Mouse (Mus musculus): Measurements from ENCODE around the gene Zfp462. TPM values are rescaled to one million over a fixed set of nuclear protein-coding genes. Genes with fewer than 3 reads are reported as not detected.

Gene Zfp462
- polyA plus RNA-seq, 1 experiment from 2014 or later, result 0.09 TPM

- Histone ChIP-seq H3K27ac (no peak overlapping the region), H3K36me3 (ENCODE audit: inconsistent target) (no peaks in the 10 kb centered on the region), H3K79me2 (ENCODE audit: inconsistent target) (no peaks in the 10 kb centered on the region), H3K4me3 (ENCODE audit: inconsistent target) (no peak overlapping the region)
- WGBS (ENCODE audit: missing documents), result 2% methylated on average over 10 of the region's 10 CpGs
These were observed 1.8 kb downstream of the Zfp462 start for GRCm38 (mm10) chr4:54946662-54947055.

- H3K27ac ChIP-seq, result no peak overlapping the region
- H3K79me2 ChIP-seq (ENCODE audit: inconsistent target), result no peaks in the 10 kb centered on the region
- H3K36me3 ChIP-seq (ENCODE audit: inconsistent target), result no peaks in the 10 kb centered on the region
- WGBS (ENCODE audit: missing documents), result 2% methylated on average over 22 of the region's 35 CpGs
- peak overlapping the region; percentile 20; the same call in 1 of the 2 replicates for H3K4me3 ChIP-seq (ENCODE audit: inconsistent target)
These were observed 2.5 kb downstream of the Zfp462 start for GRCm38 (mm10) chr4:54947056-54947990.

DNA sequence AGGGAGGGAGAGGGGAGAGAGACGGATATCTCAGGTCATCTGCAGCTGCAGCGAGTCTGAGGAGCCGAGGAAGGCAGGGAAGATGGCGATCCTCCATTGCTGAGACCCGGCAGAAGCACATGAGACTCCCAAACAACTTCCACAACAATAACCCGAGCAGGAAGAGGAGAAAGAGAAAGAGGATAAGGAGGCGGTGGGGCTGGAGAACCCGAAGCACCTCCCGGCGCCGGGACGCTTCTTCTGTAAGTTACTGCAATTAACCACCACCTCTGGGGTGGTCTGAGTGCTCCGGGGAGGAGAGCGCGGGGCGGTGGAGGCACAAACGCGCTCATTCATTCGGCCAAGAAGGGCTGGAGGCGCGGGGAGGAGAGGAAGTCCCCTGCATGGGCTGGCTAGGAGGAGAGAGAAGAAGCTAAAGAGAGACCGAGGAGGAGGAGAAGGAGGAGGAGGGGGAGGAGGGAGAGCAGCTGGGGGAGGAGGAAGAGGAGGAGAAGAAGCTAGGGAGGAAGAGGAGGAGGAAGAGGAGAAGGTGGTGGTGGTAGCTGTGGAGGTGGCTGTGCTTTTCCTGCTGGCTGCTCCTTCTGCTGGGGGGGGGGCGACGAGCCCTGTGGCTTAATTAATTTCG lies 3.3 kb downstream of the Zfp462 start:
- Histone ChIP-seq H3K36me3 (ENCODE audit: inconsistent target) (no peaks in the 10 kb centered on the region), H3K79me2 (ENCODE audit: inconsistent target) (no peaks in the 10 kb centered on the region), H3K4me3 (ENCODE audit: inconsistent target) (peak overlapping the region; percentile 20; the same call in 1 of the 2 replicates), H3K27ac (no peak overlapping the region)
- 2% methylated on average over 18 of the region's 25 CpGs for WGBS (ENCODE audit: missing documents)

GRCm38 (mm10) chr4:54948616-54949560 lies 4.0 kb downstream of the Zfp462 start:
- H3K4me3 ChIP-seq (ENCODE audit: inconsistent target), result peak overlapping the region; percentile 8; the same call in 1 of the 2 replicates

GRCm38 (mm10) chr4:54949561-54949940 lies 4.7 kb downstream of the Zfp462 start:
- no peak overlapping the region for H3K27ac ChIP-seq
- H3K36me3 ChIP-seq (ENCODE audit: inconsistent target), result no peaks in the 10 kb centered on the region
- H3K4me3 ChIP-seq (ENCODE audit: inconsistent target), result no peak overlapping the region
- 25% methylated on average over 7 of the region's 7 CpGs for WGBS (ENCODE audit: missing documents)
- H3K79me2 ChIP-seq (ENCODE audit: inconsistent target), result no peaks in the 10 kb centered on the region

More at GRCm38 (mm10) chr4:54948616-54949560, 4.0 kb downstream of the Zfp462 start:
- Histone ChIP-seq H3K27ac (no peak overlapping the region), H3K36me3 (ENCODE audit: inconsistent target) (no peaks in the 10 kb centered on the region), H3K79me2 (ENCODE audit: inconsistent target) (no peaks in the 10 kb centered on the region)
- WGBS (ENCODE audit: missing documents), result 1% methylated on average over 29 of the region's 32 CpGs

DNA sequence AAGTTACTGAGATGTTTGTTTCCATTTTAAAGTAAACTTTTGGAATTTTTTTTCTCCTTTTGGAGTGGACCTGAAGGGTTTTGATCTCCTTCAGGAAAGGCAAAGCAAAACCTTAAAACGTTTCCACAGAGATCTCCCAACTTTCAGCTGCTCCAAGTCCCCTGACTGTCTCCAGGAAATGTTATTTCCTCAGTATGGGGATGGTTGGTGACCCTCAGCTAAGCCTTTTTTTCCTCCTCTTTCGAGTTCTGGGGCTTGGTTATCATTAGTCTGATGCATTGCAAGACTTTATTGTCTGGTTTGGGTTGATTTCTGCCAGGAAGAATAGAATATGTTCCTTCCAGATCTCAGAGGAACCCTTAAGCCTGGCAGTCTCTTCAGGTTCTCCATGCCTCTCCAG lies 5.3 kb downstream of the Zfp462 start:
- Histone ChIP-seq H3K4me3 (ENCODE audit: inconsistent target) (no peak overlapping the region), H3K36me3 (ENCODE audit: inconsistent target) (no peaks in the 10 kb centered on the region), H3K79me2 (ENCODE audit: inconsistent target) (no peaks in the 10 kb centered on the region), H3K27ac (no peak overlapping the region)
- 41% methylated on average over 2 of the region's 2 CpGs for WGBS (ENCODE audit: missing documents)

- WGBS (ENCODE audit: missing documents), result 90% methylated on average over 1 of the region's 2 CpGs
- H3K4me3 ChIP-seq (ENCODE audit: inconsistent target), result no peak overlapping the region
- H3K36me3 ChIP-seq (ENCODE audit: inconsistent target), result no peaks in the 10 kb centered on the region
- no peaks in the 10 kb centered on the region for H3K79me2 ChIP-seq (ENCODE audit: inconsistent target)
- H3K27ac ChIP-seq, result no peak overlapping the region
These were observed 6.0 kb downstream of the Zfp462 start for GRCm38 (mm10) chr4:54950866-54951265.

DNA sequence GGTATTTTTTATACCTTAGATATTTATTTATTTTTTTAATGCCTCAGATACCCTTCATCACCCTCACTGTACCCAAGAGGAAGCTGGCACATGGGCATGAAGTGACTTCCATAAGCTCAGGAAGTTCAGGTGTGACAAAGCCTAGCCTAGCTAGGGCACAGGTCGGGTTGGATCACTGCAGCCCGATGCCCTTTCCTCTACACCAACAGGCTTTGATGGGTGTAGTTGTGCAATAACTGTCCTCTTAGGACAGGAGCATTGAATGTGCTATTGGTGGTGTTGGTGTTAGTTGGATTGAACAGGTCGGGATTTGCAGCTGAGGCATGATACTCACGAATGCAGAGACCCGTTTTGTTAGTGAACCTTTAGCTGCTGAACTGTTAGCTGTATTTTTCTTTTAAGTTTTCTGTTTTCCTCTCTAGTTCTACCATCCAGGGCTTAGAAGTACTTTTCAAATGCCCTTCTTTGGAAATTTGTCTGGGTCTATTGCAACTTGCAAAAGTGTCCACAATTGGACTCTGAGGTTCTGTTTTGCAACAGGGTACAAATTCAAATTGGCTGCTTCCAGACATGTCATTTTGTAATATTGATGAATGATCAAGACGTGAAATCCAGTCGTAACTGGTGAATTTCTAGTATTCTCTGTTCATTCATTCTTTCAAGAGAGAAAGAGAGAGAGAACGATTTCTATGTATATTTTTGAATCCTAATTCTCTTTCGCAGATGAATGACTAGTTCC lies 9.0 kb downstream of the Zfp462 start:
- no peaks in the 10 kb centered on the region for H3K36me3 ChIP-seq (ENCODE audit: inconsistent target)
- H3K79me2 ChIP-seq (ENCODE audit: inconsistent target), result no peaks in the 10 kb centered on the region
- H3K27ac ChIP-seq, result no peak overlapping the region
- no peak overlapping the region for H3K4me3 ChIP-seq (ENCODE audit: inconsistent target)
- WGBS (ENCODE audit: missing documents), result 92% methylated on average over 9 of the region's 9 CpGs

- WGBS (ENCODE audit: missing documents), result 77% methylated on average over 3 of the region's 3 CpGs
- Histone ChIP-seq H3K4me3 (ENCODE audit: inconsistent target) (no peak overlapping the region), H3K36me3 (ENCODE audit: inconsistent target) (no peaks in the 10 kb centered on the region), H3K79me2 (ENCODE audit: inconsistent target) (no peaks in the 10 kb centered on the region), H3K27ac (no peak overlapping the region)
These were observed 9.6 kb downstream of the Zfp462 start for GRCm38 (mm10) chr4:54954455-54954854.

- Histone ChIP-seq H3K4me3 (ENCODE audit: inconsistent target) (no peak overlapping the region), H3K27ac (no peak overlapping the region), H3K36me3 (ENCODE audit: inconsistent target) (no peaks in the 10 kb centered on the region), H3K79me2 (ENCODE audit: inconsistent target) (no peaks in the 10 kb centered on the region)
- WGBS (ENCODE audit: missing documents), result 89% methylated on average over 4 of the region's 4 CpGs
These were observed 15.9 kb downstream of the Zfp462 start for GRCm38 (mm10) chr4:54960776-54961175.

- Histone ChIP-seq H3K27ac (no peak overlapping the region), H3K4me3 (ENCODE audit: inconsistent target) (no peak overlapping the region), H3K36me3 (ENCODE audit: inconsistent target) (no peaks in the 10 kb centered on the region), H3K79me2 (ENCODE audit: inconsistent target) (no peaks in the 10 kb centered on the region)
- WGBS (ENCODE audit: missing documents), result 89% methylated on average over 4 of the region's 4 CpGs
These were observed 17.3 kb downstream of the Zfp462 start for GRCm38 (mm10) chr4:54962141-54962540.

DNA sequence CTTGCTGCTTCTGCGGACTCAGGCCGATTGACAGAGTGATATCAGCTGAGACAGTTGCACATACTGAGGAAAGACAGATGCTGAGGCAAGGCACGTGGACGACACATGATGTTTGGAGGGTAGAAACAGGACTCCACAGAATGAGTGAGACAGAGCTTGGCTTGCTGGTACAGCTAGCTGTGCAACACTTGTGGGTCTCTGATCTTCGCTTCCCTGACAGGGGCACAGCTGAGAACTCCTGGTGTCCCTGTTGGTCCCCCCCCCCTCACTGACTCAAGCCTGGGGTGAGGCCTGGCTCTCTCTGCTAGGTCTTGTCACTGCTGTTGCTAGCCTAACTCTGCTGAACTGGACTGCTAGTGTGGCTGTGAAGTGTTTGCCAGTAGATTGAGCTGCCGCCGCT lies 18.7 kb downstream of the Zfp462 start:
- no peaks in the 10 kb centered on the region for H3K36me3 ChIP-seq (ENCODE audit: inconsistent target)
- 97% methylated on average over 7 of the region's 7 CpGs for WGBS (ENCODE audit: missing documents)
- no peaks in the 10 kb centered on the region for H3K79me2 ChIP-seq (ENCODE audit: inconsistent target)
- no peak overlapping the region for H3K4me3 ChIP-seq (ENCODE audit: inconsistent target)
- no peak overlapping the region for H3K27ac ChIP-seq

- H3K4me3 ChIP-seq (ENCODE audit: inconsistent target), result no peak overlapping the region
- WGBS (ENCODE audit: missing documents), result 94% methylated on average over 9 of the region's 9 CpGs
- no peak overlapping the region for H3K27ac ChIP-seq
These were observed 20.4 kb downstream of the Zfp462 start for GRCm38 (mm10) chr4:54965169-54965695.

More at GRCm38 (mm10) chr4:54965169-54965695, 20.4 kb downstream of the Zfp462 start:
- H3K79me2 ChIP-seq (ENCODE audit: inconsistent target), result no peaks in the 10 kb centered on the region
- no peaks in the 10 kb centered on the region for H3K36me3 ChIP-seq (ENCODE audit: inconsistent target)
